Mouse (Mus musculus) midbrain, embryonic 16.5 days (tissue): ENCODE results near the gene Sdc3. TPM values are rescaled to one million over a fixed set of nuclear protein-coding genes. Genes with fewer than 3 reads are reported as not detected.

Experiments
- ATAC-seq: fragments of 200-750 bp; cut with Nextera tagmentation; 2 replicates; pipeline ENCODE4 v1.8.0; 2017; ENCODE audit warnings: moderate TSS enrichment
- H3K27ac ChIP-seq: fragments of 300-500 bp; sonication (generic); 2 replicates; pipeline ENCODE4 v1.5.1; 2014; ENCODE audit warnings: mild to moderate bottlenecking, low read length, mixed read lengths
- H3K27me3 ChIP-seq: fragments of 300-500 bp; sonication (generic); 2 replicates; pipeline ENCODE4 v1.6.1; 2014; ENCODE audit warnings: low read depth, low read length, mixed read lengths; ENCODE audit not compliant: control insufficient read depth, insufficient read depth
- H3K36me3 ChIP-seq: fragments of 300-500 bp; sonication (generic); 2 replicates; pipeline ENCODE4 v1.6.1; 2014; ENCODE audit warnings: mild to moderate bottlenecking, low read length, moderate library complexity, mixed read lengths; ENCODE audit not compliant: control insufficient read depth, insufficient read depth
- H3K4me1 ChIP-seq: fragments of 300-500 bp; sonication (generic); 2 replicates; pipeline ENCODE4 v1.6.1; 2014; ENCODE audit warnings: mild to moderate bottlenecking, low read length, mixed read lengths; ENCODE audit not compliant: control insufficient read depth, insufficient read depth
- H3K4me2 ChIP-seq: fragments of 300-500 bp; sonication (generic); 2 replicates; pipeline ENCODE4 v1.6.1; 2014; ENCODE audit warnings: mild to moderate bottlenecking, low read length, mixed read lengths
- H3K4me3 ChIP-seq: fragments of 300-500 bp; sonication (generic); 2 replicates; pipeline ENCODE4 v1.5.1; 2014; ENCODE audit warnings: low read depth, mild to moderate bottlenecking, low read length, moderate library complexity, mixed read lengths
- H3K9ac ChIP-seq: fragments of 300-500 bp; sonication (generic); 2 replicates; pipeline ENCODE4 v1.6.1; 2014; ENCODE audit warnings: low read depth, low read length, mixed read lengths
- H3K9me3 ChIP-seq: fragments of 300-500 bp; sonication (generic); replicated peaks from 2 replicates; pipeline ENCODE4 v1.6.1; 2014; ENCODE audit warnings: mild to moderate bottlenecking, low read length, mixed read lengths; ENCODE audit not compliant: control insufficient read depth, poor library complexity, severe bottlenecking
- WGBS: fragments of 180-500 bp; shearing (Covaris S2); extraction: QIAGEN DNeasy Blood & Tissue Kit; methylation state at CpG from one replicate; pipeline ENCODE4 v1.1.7; 2014; 5-methylcytosine and 5-hydroxymethylcytosine counted together
- polyA plus RNA-seq: library from polyadenylated mRNA; unstranded; fragments of >200 nt; fragmentation: Nextera tagmentation; extraction: Ambion mirVana; gene quantifications from 2 replicates; pipeline ENCODE4 v1.2.1, GENCODE M21; 2015

Sdc3 gene
- polyA plus RNA-seq, 1 experiment from 2014 or later = 205 TPM

DNA sequence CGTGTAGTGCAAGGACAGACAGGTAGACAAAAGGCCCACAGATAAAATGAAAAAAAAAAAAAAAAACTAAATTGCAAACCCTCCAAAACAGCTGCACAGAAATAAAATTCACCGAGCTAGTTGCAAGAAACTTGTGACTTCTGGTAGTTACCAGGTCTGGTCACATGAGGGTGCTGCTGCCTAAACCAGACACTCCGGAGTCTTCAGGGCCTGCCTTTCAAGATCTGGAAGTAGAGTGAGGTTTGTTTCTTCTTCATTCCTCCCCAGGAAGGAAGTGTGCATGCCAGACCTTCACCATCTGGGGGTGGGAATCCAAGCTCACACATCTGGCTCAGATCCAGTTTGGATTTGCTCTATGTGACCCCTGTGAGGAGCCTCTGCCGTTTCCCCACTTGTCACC, 7.6 kb upstream of the Sdc3 start:
- peaks cover 6% of the 10 kb centered on the region; the same call in 1 of the 2 replicates for H3K4me1 ChIP-seq
- no peak overlapping the region for H3K4me2 ChIP-seq
- 29% methylated on average over 4 of the region's 4 CpGs for WGBS
- ATAC-seq = peak; percentile 19; the same call in 1 of the 2 replicates
- H3K9ac ChIP-seq = no peak overlapping the region
- peaks cover 10% of the 10 kb centered on the region for H3K36me3 ChIP-seq
- no peaks in the 10 kb centered on the region for H3K9me3 ChIP-seq
- no peak overlapping the region for H3K27ac ChIP-seq
- H3K27me3 ChIP-seq = no peaks in the 10 kb centered on the region
- H3K4me3 ChIP-seq = no peak overlapping the region

DNA sequence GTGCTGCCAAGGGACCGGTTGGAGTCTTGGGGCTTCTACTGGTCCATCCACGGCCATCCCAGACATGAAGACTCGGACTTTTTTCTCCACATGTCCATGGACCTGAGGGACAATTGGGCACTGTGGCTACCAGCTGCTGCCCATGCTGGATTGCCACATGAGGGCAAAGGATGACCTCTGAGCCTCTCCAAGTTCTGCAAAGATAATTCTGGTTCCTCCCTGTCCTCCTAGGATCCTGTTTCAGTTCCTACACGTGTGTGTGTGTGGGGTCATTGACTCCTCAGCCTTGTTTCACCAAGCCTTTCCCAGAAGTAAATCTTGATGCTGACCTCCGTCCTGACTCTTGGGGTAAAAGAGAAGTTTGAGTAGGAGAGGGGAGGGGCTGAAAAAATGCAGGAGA, 4.8 kb upstream of the Sdc3 start:
- Histone ChIP-seq H3K27me3 (no peaks in the 10 kb centered on the region), H3K4me3 (no peak overlapping the region), H3K9ac (no peak overlapping the region), H3K36me3 (no peaks in the 10 kb centered on the region), H3K4me1 (peaks cover 9% of the 10 kb centered on the region), H3K27ac (no peak overlapping the region), H3K9me3 (no peaks in the 10 kb centered on the region), H3K4me2 (no peak overlapping the region)
- no peak for ATAC-seq
- WGBS = 82% methylated on average over 5 of the region's 5 CpGs

DNA sequence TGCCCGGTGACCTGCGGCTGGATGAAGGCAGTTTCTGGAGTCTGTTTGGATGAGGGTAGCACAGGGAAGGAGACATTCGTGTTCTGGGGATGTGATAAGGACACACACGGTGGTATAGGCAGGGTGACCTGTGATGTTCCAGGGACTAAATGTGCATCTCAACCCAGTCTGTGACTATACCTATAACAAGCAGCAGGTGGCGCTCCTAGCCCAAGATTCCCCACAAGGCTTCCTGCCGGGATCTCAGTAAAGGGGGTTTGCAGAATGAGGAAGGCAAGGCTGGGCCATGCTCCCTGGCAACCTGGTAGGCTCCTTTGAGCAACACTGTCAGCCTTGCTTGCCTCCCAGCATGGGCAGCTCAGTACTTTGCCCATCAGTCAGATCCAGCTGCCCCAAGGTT, 2.2 kb upstream of the Sdc3 start:
- no peaks in the 10 kb centered on the region for H3K27me3 ChIP-seq
- H3K36me3 ChIP-seq = no peaks in the 10 kb centered on the region
- 9% methylated on average over 6 of the region's 6 CpGs for WGBS
- H3K4me3 ChIP-seq = no peak overlapping the region
- H3K9ac ChIP-seq = no peak overlapping the region
- H3K9me3 ChIP-seq = no peaks in the 10 kb centered on the region
- no peak overlapping the region for H3K27ac ChIP-seq
- ATAC-seq = peak; percentile 16; the same call in 1 of the 2 replicates
- peaks cover 20% of the 10 kb centered on the region for H3K4me1 ChIP-seq
- no peak overlapping the region for H3K4me2 ChIP-seq

DNA sequence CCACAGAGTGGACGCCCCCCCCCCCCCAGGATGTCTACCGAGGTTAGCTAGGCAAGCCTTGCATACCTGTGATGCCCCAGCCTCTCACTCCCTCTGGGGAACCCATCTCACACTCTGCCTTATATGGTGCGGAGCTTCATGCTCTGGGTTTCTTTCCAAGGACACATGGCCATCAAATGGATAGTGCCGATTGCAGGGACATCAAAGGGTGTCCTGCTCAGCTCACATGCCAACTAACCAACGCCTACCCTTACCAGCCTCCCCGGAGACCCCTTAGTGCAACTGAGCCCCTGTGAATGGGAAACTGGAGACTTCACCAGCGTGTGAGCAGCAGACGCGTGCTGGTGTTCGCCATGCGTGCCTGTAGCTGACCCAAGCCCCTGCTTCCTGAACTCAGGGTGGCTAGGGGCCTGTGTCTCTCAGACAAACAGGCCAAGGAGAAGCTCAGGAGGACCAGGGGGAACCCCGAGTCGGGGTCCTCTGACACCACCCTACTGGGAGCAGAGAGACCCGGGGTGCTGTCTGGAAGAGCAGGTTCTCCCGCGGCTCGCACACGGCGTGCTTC, 444 bp upstream of the Sdc3 start:
- Histone ChIP-seq H3K27me3 (no peaks in the 10 kb centered on the region), H3K4me3 (peak overlapping the region; percentile 95), H3K36me3 (no peaks in the 10 kb centered on the region), H3K9me3 (no peaks in the 10 kb centered on the region), H3K27ac (peak overlapping the region; percentile 88), H3K4me1 (peaks cover 36% of the 10 kb centered on the region), H3K9ac (peak overlapping the region; percentile 100), H3K4me2 (peak overlapping the region; percentile 92)
- ATAC-seq = peak; percentile 43
- 6% methylated on average over 14 of the region's 19 CpGs for WGBS

DNA sequence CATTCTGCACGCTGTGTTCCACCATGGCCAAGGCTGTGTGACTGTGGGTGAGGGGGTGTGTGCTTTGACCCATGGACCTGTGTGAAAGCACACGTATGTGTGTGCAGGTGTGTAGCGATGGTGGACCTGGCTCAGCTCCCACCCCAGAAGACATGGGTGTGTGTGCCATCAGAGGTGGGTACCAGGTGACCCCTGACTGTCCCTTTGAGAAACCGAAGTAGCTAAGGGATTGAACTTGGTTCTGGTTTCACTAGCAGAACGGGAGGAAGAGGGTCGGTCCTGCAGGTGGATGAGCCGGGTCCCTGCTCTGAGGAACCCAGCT, 804 bp downstream of the Sdc3 start:
- Histone ChIP-seq H3K9ac (peak overlapping the region; percentile 100), H3K4me2 (peak overlapping the region; percentile 92), H3K4me1 (peaks cover 49% of the 10 kb centered on the region), H3K27me3 (no peaks in the 10 kb centered on the region), H3K9me3 (no peaks in the 10 kb centered on the region), H3K27ac (peak overlapping the region; percentile 88), H3K36me3 (no peaks in the 10 kb centered on the region), H3K4me3 (peak overlapping the region; percentile 95)
- no peak; the same call in 1 of the 2 replicates for ATAC-seq
- WGBS = 42% methylated on average over 7 of the region's 7 CpGs

DNA sequence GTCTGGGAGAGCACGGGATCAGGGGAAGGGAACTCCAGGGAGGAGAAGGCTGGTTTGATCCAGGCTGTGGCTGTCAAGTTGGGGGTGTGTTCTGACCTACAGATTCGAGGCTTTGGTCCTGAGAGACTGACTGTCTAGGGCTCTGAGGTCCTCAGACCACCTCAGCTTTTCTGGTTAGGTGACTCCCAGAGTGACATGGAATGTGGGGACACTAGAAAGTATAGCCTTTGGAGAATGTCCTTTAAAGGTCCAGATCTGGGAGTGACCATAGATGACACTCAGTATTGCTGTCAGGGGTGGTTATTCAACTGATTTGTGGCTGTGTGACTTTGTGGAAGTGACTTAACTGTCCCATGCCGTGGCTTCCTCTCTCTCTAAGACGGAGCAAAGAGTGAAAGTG, 2.4 kb downstream of the Sdc3 start:
- Histone ChIP-seq H3K9me3 (no peaks in the 10 kb centered on the region), H3K4me2 (peak overlapping the region; percentile 87), H3K9ac (peak overlapping the region; percentile 54), H3K27me3 (no peaks in the 10 kb centered on the region), H3K36me3 (no peaks in the 10 kb centered on the region), H3K27ac (no peak overlapping the region), H3K4me1 (peaks cover 65% of the 10 kb centered on the region), H3K4me3 (peak overlapping the region; percentile 40)
- ATAC-seq = no peak
- WGBS = 54% methylated on average over 4 of the region's 4 CpGs

DNA sequence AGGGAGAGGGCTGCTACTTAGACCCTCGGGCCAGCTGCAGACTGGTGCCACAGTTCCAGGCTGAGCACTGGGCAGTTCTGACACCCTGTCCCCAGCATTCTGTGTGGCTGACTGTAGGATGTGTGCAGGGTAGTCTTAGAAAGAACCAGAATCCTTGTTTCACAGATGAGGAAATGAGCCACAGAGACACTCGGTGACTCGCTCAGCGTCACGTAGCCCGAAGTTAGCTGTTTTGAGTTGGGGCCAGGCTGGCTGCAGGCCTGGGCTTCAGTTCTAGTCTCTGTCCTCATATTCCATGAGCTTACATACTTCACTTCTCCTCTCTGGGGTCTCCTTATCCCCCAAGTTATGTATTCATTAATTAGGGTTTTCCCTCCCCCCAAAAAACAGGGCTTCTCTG, 3.6 kb downstream of the Sdc3 start:
- Histone ChIP-seq H3K4me1 (peaks cover 65% of the 10 kb centered on the region), H3K4me2 (peak overlapping the region; percentile 87), H3K27ac (no peak overlapping the region), H3K36me3 (no peaks in the 10 kb centered on the region), H3K4me3 (no peak overlapping the region), H3K9me3 (no peaks in the 10 kb centered on the region), H3K27me3 (no peaks in the 10 kb centered on the region), H3K9ac (0 out of 2 replicates have a peak overlapping the region, but pooled peaks have one; percentile 2)
- WGBS = 85% methylated on average over 6 of the region's 6 CpGs
- no peak for ATAC-seq

DNA sequence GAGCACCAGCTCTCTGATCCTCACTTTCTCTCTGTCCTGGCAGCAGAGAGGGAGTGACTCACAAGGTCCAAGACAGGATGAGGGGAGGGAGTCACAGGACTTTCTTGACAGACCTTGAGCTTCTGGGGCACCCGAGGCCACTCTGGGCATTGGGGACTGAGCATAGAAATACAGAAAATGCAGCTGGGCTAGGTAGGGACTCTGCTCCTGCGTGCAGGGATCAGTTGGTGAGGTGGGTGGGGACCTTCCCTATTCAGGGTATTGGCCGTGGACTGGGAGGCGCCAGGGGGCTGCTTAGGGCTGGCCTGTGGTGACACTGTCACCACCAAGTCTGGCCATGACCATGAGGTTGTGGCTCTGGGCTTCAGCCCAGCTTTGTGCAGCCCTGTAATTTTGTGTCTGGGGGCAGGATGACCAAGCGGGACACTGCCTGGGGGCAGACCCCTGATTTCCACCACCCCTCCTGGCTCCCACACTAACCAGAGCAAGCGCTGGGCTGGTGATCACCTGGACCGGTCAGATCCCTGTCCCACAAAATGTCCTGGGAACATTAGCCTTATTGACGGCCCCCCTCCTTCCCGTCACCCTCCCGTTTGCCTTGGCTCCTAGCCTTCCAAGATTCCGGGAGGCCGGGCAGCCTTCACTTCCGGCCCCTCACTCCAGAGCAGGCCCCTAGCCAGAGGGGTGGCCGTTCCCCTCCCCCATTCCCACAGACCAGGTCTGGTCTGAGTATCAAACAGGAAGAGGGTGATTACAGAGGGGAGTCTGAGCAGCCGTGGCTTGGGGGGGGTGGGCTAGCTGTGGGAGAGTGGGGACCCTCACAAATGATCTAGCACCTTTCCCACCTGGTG, 5.1 kb downstream of the Sdc3 start:
- H3K4me1 ChIP-seq = peaks cover 69% of the 10 kb centered on the region
- ATAC-seq = no peak
- no peak overlapping the region for H3K4me3 ChIP-seq
- peak overlapping the region; percentile 34 for H3K4me2 ChIP-seq
- no peaks in the 10 kb centered on the region for H3K36me3 ChIP-seq
- H3K9ac ChIP-seq = peak overlapping the region; percentile 49
- no peaks in the 10 kb centered on the region for H3K9me3 ChIP-seq
- peak overlapping the region; percentile 24 for H3K27ac ChIP-seq
- no peaks in the 10 kb centered on the region for H3K27me3 ChIP-seq
- 41% methylated on average over 15 of the region's 15 CpGs for WGBS

DNA sequence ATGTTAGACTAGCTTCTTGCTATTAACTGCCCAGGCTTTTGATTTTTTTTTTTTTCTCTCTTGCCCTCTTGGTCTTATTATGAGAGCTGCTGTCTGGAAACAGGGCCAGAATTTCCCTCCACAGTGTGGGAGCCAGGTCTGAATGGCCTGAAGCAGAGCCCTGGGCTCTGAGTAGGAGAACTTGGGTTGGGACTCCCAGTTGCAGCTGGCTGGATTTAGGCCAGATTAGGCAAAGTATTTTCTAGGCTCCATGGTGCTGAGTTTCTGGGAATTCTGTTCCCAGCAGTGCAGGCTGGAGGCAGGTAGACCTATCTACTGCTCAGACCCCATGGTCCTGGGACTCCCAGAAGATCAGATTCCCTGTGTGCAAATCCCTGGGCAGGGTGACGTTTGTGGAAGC, 6.1 kb downstream of the Sdc3 start:
- no peak overlapping the region for H3K9ac ChIP-seq
- no peaks in the 10 kb centered on the region for H3K27me3 ChIP-seq
- H3K4me1 ChIP-seq = peaks cover 68% of the 10 kb centered on the region
- no peaks in the 10 kb centered on the region for H3K36me3 ChIP-seq
- no peak for ATAC-seq
- WGBS = 68% methylated on average over 1 of the region's 1 CpGs
- 0 out of 2 replicates have a peak overlapping the region, but pooled peaks have one; percentile 6 for H3K27ac ChIP-seq
- no peak overlapping the region for H3K4me3 ChIP-seq
- H3K4me2 ChIP-seq = no peak overlapping the region
- no peaks in the 10 kb centered on the region for H3K9me3 ChIP-seq
